In the genomic region with DNA sequence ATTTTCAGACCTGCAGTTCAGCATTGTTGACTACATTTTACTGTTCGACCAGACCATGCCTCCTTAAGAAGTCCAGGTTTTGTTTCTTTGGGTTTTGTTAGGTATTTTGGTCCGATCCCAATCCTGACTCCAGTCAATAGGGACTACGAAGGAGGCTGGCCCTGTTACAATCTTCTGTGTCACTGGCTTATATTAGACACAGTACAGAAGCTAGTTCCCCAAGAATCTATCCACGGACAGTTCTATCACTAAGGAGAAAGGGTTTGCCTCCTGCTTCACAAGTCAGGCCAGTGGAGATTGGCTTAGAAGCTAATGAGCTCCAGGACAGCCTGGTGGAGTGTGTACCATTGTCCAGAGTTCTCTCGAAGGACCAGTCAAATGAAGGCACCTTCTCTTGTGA, we compare ENCODE assay signal across 13 mouse cellular contexts. TPM values are rescaled to one million over a fixed set of nuclear protein-coding genes. Genes with fewer than 3 reads are reported as not detected.
A peak's percentile ranks its signal among the peaks of the same experiment; 100 is the strongest.
DNase-seq lines count a peak whose midpoint lies in the region; ATAC-seq lines count a peak whose summit lies in the region.
"Had no signal": no experiment of that assay in that cellular context is flagged by ENCODE, and none has a peak within 500 bp of the region (broad histone marks: within the 10 kb centered on the region; RNA-seq: fewer than 3 reads in every experiment).

No protein-coding gene starts in this region.

- intact Hi-C loops in left cerebral cortex, postnatal 25 days (cut with DNase I), result loop anchor here (10.0 kb wide), 1 partner anchor 51 kb away; no protein-coding TSS in a partner anchor

- no peak for ATAC-seq in heart, embryonic 15.5 days (replicated peaks; ENCODE audit: insufficient number of reproducible peaks, insufficient read depth, low FRiP score, low read depth)
- ATAC-seq in lung, embryonic 15.5 days (ENCODE audit: borderline replicate concordance, extremely low read depth, low FRiP score, low TSS enrichment), result no peak
- no peak for ATAC-seq in liver, embryonic 16.5 days (ENCODE audit: low read depth)

- peaks cover 14% of the 10 kb centered on the region for H3K4me1 ChIP-seq in heart, embryonic 15.5 days (replicated peaks)
- peaks cover 12% of the 10 kb centered on the region for H3K4me1 ChIP-seq in heart, embryonic 10.5 days
- peaks cover 6% of the 10 kb centered on the region; the same call in 1 of the 2 replicates for H3K4me1 ChIP-seq in lung, embryonic 15.5 days
- H3K4me1 ChIP-seq in liver, embryonic 16.5 days (ENCODE audit: control insufficient read depth, low read depth, low read length), result peaks cover 23% of the 10 kb centered on the region

- H3K36me3 ChIP-seq in heart, embryonic 15.5 days, result no peaks in the 10 kb centered on the region
- H3K36me3 ChIP-seq in heart, embryonic 10.5 days, result no peaks in the 10 kb centered on the region
- no peaks in the 10 kb centered on the region for H3K36me3 ChIP-seq in lung, embryonic 15.5 days
- H3K36me3 ChIP-seq in liver, embryonic 16.5 days (ENCODE audit: control insufficient read depth, insufficient read depth), result no peaks in the 10 kb centered on the region
- H3K36me3 ChIP-seq: embryonic facial prominence, embryonic 13.5 days; hindbrain, embryonic 15.5 days had no signal

- H3K9me3 ChIP-seq in heart, embryonic 15.5 days (replicated peaks), result no peaks in the 10 kb centered on the region
- H3K9me3 ChIP-seq in heart, embryonic 10.5 days, result no peaks in the 10 kb centered on the region
- no peaks in the 10 kb centered on the region for H3K9me3 ChIP-seq in lung, embryonic 15.5 days
- H3K9me3 ChIP-seq in liver, embryonic 16.5 days (replicated peaks; ENCODE audit: control insufficient read depth, low read length), result no peaks in the 10 kb centered on the region
- H3K9me3 ChIP-seq: embryonic facial prominence, embryonic 13.5 days; hindbrain, embryonic 15.5 days had no signal

- H3K9ac ChIP-seq in heart, embryonic 15.5 days, result no peak overlapping the region
- no peak overlapping the region for H3K9ac ChIP-seq in lung, embryonic 15.5 days
- peak overlapping the region; percentile 68 for H3K9ac ChIP-seq in liver, embryonic 16.5 days (ENCODE audit: low read depth, low read length)
- H3K9ac ChIP-seq: hindbrain, embryonic 15.5 days had no signal

- H3K27ac ChIP-seq in heart, embryonic 15.5 days, result no peak overlapping the region
- no peak overlapping the region for H3K27ac ChIP-seq in heart, embryonic 10.5 days
- no peak overlapping the region for H3K27ac ChIP-seq in lung, embryonic 15.5 days
- H3K27ac ChIP-seq in liver, embryonic 16.5 days (ENCODE audit: low read length), result peak overlapping the region; percentile 72
- H3K27ac ChIP-seq: embryonic facial prominence, embryonic 13.5 days; hindbrain, embryonic 15.5 days had no signal

- no peak for DNase-seq in heart, embryonic 10.5 days (ENCODE audit: low spot score)
- no peak for DNase-seq in lung, postnatal 10 days
- peak; percentile 26 for DNase-seq in c-Kit-positive CD71-positive TER-119-positive erythroid progenitor cells, embryonic 14.5 days (ENCODE audit: low spot score)
- DNase-seq in embryo, embryonic 10.5 days (ENCODE audit: low spot score), result no peak
- no peak for DNase-seq in left cerebral cortex, postnatal 25 days (ENCODE audit: low spot score in 2 of 2)
- DNase-seq: layer of hippocampus, adult 9-11 months; right cerebral cortex, postnatal 4 days had no signal

- H3K27me3 ChIP-seq in heart, embryonic 15.5 days, result peaks cover 3% of the 10 kb centered on the region; the same call in 1 of the 2 replicates
- peaks cover 12% of the 10 kb centered on the region; the same call in 1 of the 2 replicates for H3K27me3 ChIP-seq in heart, embryonic 10.5 days (ENCODE audit: insufficient read depth, poor library complexity, severe bottlenecking)
- 0 out of 2 replicates have a peak, but pooled peaks cover 5% of the 10 kb centered on the region for H3K27me3 ChIP-seq in lung, embryonic 15.5 days
- H3K27me3 ChIP-seq in liver, embryonic 16.5 days (ENCODE audit: control insufficient read depth, insufficient read depth, low read depth, low read length), result no peaks in the 10 kb centered on the region

- 72% methylated on average over 5 of the region's 5 CpGs for WGBS in heart, embryonic 15.5 days
- WGBS in heart, embryonic 10.5 days, result 75% methylated on average over 5 of the region's 5 CpGs
- WGBS in lung, embryonic 15.5 days, result 75% methylated on average over 5 of the region's 5 CpGs
- WGBS in liver, embryonic 16.5 days (ENCODE audit: insufficient replicate concordance), result 20% methylated on average over 5 of the region's 5 CpGs

- peak overlapping the region; percentile 56 for H3K4me3 ChIP-seq in heart, embryonic 15.5 days
- no peak overlapping the region for H3K4me3 ChIP-seq in heart, embryonic 10.5 days
- H3K4me3 ChIP-seq in lung, embryonic 15.5 days, result peak overlapping the region; percentile 44
- H3K4me3 ChIP-seq in liver, embryonic 16.5 days (ENCODE audit: low read depth, low read length), result peak overlapping the region; percentile 65

- peak overlapping the region; percentile 79 for H3K4me2 ChIP-seq in heart, embryonic 15.5 days
- peak overlapping the region; percentile 64 for H3K4me2 ChIP-seq in lung, embryonic 15.5 days
- peak overlapping the region; percentile 71 for H3K4me2 ChIP-seq in liver, embryonic 16.5 days (ENCODE audit: low read depth, low read length)
- H3K4me2 ChIP-seq: hindbrain, embryonic 15.5 days had no signal

RNA-seq across cellular contexts. Expression of gene Nrros, which starts 1.5 kb away (rescaled TPM):
- 7.6 and 18.4 TPM in 2 replicates for polyA plus RNA-seq in heart, embryonic 15.5 days (2015; fragmentation: Nextera tagmentation; extraction: Ambion mirVana)
- polyA plus RNA-seq in heart, embryonic 10.5 days (2016; fragmentation: Nextera tagmentation; extraction: Ambion mirVana), result 5.6 and 10.5 TPM in 2 replicates
- 39.6 and 45.8 TPM in 2 replicates for polyA plus RNA-seq in lung, embryonic 15.5 days (2015; fragmentation: Nextera tagmentation; extraction: Ambion mirVana)
- 22.8 and 23.3 TPM in 2 replicates for polyA plus RNA-seq in liver, embryonic 16.5 days (2015; fragmentation: Nextera tagmentation; extraction: Ambion mirVana)
- 1 to 10 TPM; 7.9 to 8.9 TPM for total RNA-seq in left cerebral cortex, postnatal 25 days (2021)

RNA-seq across cellular contexts. Expression of gene Bex6, which starts 15.7 kb away (rescaled TPM):
- 0.42 TPM in 1 of 2 replicates, not detected in the other for polyA plus RNA-seq in heart, embryonic 15.5 days (2015; fragmentation: Nextera tagmentation; extraction: Ambion mirVana)
- polyA plus RNA-seq in heart, embryonic 10.5 days (2016; fragmentation: Nextera tagmentation; extraction: Ambion mirVana), result 0.63 TPM in 1 of 2 replicates, not detected in the other
- polyA plus RNA-seq in lung, embryonic 15.5 days (2015; fragmentation: Nextera tagmentation; extraction: Ambion mirVana), result 0.20 and 0.36 TPM in 2 replicates
- polyA plus RNA-seq in liver, embryonic 16.5 days (2015; fragmentation: Nextera tagmentation; extraction: Ambion mirVana), result 0.90 and 1.1 TPM in 2 replicates
- not detected for total RNA-seq in left cerebral cortex, postnatal 25 days (2021)
- total RNA-seq: gastrocnemius, adult 8-10 months had no signal
- polyA plus RNA-seq: embryonic facial prominence, embryonic 13.5 days; hindbrain, embryonic 15.5 days had no signal
